Mouse (Mus musculus) midbrain, embryonic 11.5 days (tissue): ENCODE data around the gene Prkce. TPM values are rescaled to one million over a fixed set of nuclear protein-coding genes. Genes with fewer than 3 reads are reported as not detected.

Source experiments
- ATAC-seq: fragments of 200-750 bp; cut with Nextera tagmentation; 2 replicates; pipeline ENCODE4 v1.8.0; 2017; ENCODE audit warnings: moderate TSS enrichment, moderate library complexity; ENCODE audit not compliant: low FRiP score
- DNase-seq: peaks from one replicate; pipeline ENCODE4 v3.0.0; 2015; ENCODE audit warnings: low spot score; ENCODE audit errors: missing footprints
- H3K27ac ChIP-seq: fragments of 300-500 bp; sonication (generic); 2 replicates; pipeline ENCODE4 v1.5.1; 2014; ENCODE audit warnings: low read depth, low read length
- H3K27me3 ChIP-seq: fragments of 300-500 bp; sonication (generic); 2 replicates; pipeline ENCODE4 v1.6.1; 2014; ENCODE audit warnings: mild to moderate bottlenecking, low read length, moderate library complexity, mixed read lengths; ENCODE audit not compliant: control insufficient read depth, insufficient read depth
- H3K36me3 ChIP-seq: fragments of 300-500 bp; sonication (generic); 2 replicates; pipeline ENCODE4 v1.6.1; 2014; ENCODE audit warnings: mild to moderate bottlenecking, low read length, moderate library complexity, mixed read lengths; ENCODE audit not compliant: control insufficient read depth, insufficient read depth
- H3K4me1 ChIP-seq: fragments of 300-500 bp; sonication (generic); 2 replicates; pipeline ENCODE4 v1.6.1; 2014; ENCODE audit warnings: low read length; ENCODE audit not compliant: control insufficient read depth, insufficient read depth
- H3K4me2 ChIP-seq: fragments of 300-500 bp; sonication (generic); 2 replicates; pipeline ENCODE4 v1.6.1; 2014; ENCODE audit warnings: mild to moderate bottlenecking, moderate library complexity
- H3K4me3 ChIP-seq: fragments of 300-500 bp; sonication (generic); 2 replicates; pipeline ENCODE4 v1.5.1; 2014; ENCODE audit warnings: low read depth, low read length
- H3K9ac ChIP-seq: fragments of 300-500 bp; sonication (generic); 2 replicates; pipeline ENCODE4 v1.6.1; 2014; ENCODE audit warnings: low read length
- H3K9me3 ChIP-seq: fragments of 300-500 bp; sonication (generic); 2 replicates; pipeline ENCODE4 v1.6.1; 2016; ENCODE audit warnings: low read length; ENCODE audit not compliant: control insufficient read depth
- WGBS: fragments of 180-500 bp; shearing (Covaris S2); extraction: QIAGEN DNeasy Blood & Tissue Kit; methylation state at CpG from one replicate; pipeline ENCODE4 v1.1.7; 2014; 5-methylcytosine and 5-hydroxymethylcytosine counted together
- polyA plus RNA-seq: library from polyadenylated mRNA; unstranded; fragments of >200 nt; fragmentation: Nextera tagmentation; extraction: Ambion mirVana; gene quantifications from 2 replicates; pipeline ENCODE4 v1.2.1, GENCODE M21; 2014

The Prkce gene
- polyA plus RNA-seq, 1 experiment from 2014 or later: 3.5 TPM

- no peak for DNase-seq
- Histone ChIP-seq H3K9me3 (no peaks in the 10 kb centered on the region), H3K27me3 (no peaks in the 10 kb centered on the region), H3K4me3 (no peak overlapping the region), H3K36me3 (no peaks in the 10 kb centered on the region), H3K27ac (no peak overlapping the region), H3K4me1 (no peaks in the 10 kb centered on the region), H3K4me2 (no peak overlapping the region), H3K9ac (no peak overlapping the region)
- no peak for ATAC-seq
- WGBS: 85% methylated on average over 4 of the region's 4 CpGs
Observed at GRCm38 (mm10) chr17:86607981-86608380, 440.4 kb downstream of the Prkce start.

- Histone ChIP-seq H3K9ac (no peak overlapping the region), H3K9me3 (no peaks in the 10 kb centered on the region), H3K36me3 (no peaks in the 10 kb centered on the region), H3K4me3 (no peak overlapping the region), H3K27me3 (no peaks in the 10 kb centered on the region), H3K4me1 (no peaks in the 10 kb centered on the region), H3K4me2 (no peak overlapping the region), H3K27ac (no peak overlapping the region)
- ATAC-seq (no peak), DNase-seq (peak; percentile 57)
- 84% methylated on average over 8 of the region's 8 CpGs for WGBS
Observed at GRCm38 (mm10) chr17:86610271-86610969, 442.8 kb downstream of the Prkce start.

GRCm38 (mm10) chr17:86611772-86612171 lies 444.2 kb downstream of the Prkce start:
- 86% methylated on average over 5 of the region's 5 CpGs for WGBS
- H3K9me3 ChIP-seq: no peaks in the 10 kb centered on the region
- H3K4me1 ChIP-seq: no peaks in the 10 kb centered on the region
- no peak for ATAC-seq
- peak; percentile 45 for DNase-seq
- no peaks in the 10 kb centered on the region for H3K27me3 ChIP-seq
- H3K4me2 ChIP-seq: no peak overlapping the region
- H3K36me3 ChIP-seq: no peaks in the 10 kb centered on the region
- H3K27ac ChIP-seq: no peak overlapping the region
- no peak overlapping the region for H3K9ac ChIP-seq
- no peak overlapping the region for H3K4me3 ChIP-seq

- Histone ChIP-seq H3K27me3 (no peaks in the 10 kb centered on the region), H3K36me3 (no peaks in the 10 kb centered on the region), H3K4me3 (no peak overlapping the region), H3K9ac (no peak overlapping the region), H3K9me3 (no peaks in the 10 kb centered on the region), H3K4me2 (no peak overlapping the region), H3K4me1 (no peaks in the 10 kb centered on the region), H3K27ac (no peak overlapping the region)
- 91% methylated on average over 13 of the region's 13 CpGs for WGBS
- ATAC-seq (no peak), DNase-seq (peak; percentile 47)
Observed at GRCm38 (mm10) chr17:86615592-86616291, 448.2 kb downstream of the Prkce start.

GRCm38 (mm10) chr17:86617570-86618237 lies 450.1 kb downstream of the Prkce start:
- no peaks in the 10 kb centered on the region for H3K36me3 ChIP-seq
- DNase-seq (peak; percentile 47), ATAC-seq (no peak)
- H3K9ac ChIP-seq: no peak overlapping the region
- WGBS: 79% methylated on average over 3 of the region's 3 CpGs
- H3K4me3 ChIP-seq: no peak overlapping the region
- H3K27me3 ChIP-seq: no peaks in the 10 kb centered on the region
- H3K4me1 ChIP-seq: no peaks in the 10 kb centered on the region
- H3K9me3 ChIP-seq: no peaks in the 10 kb centered on the region
- no peak overlapping the region for H3K4me2 ChIP-seq
- H3K27ac ChIP-seq: no peak overlapping the region

GRCm38 (mm10) chr17:86618431-86618861 lies 450.9 kb downstream of the Prkce start:
- Histone ChIP-seq H3K9ac (no peak overlapping the region), H3K27me3 (no peaks in the 10 kb centered on the region), H3K4me1 (no peaks in the 10 kb centered on the region), H3K36me3 (no peaks in the 10 kb centered on the region), H3K4me2 (no peak overlapping the region), H3K27ac (no peak overlapping the region), H3K9me3 (no peaks in the 10 kb centered on the region), H3K4me3 (no peak overlapping the region)
- peak; percentile 73 for DNase-seq
- 80% methylated on average over 4 of the region's 4 CpGs for WGBS
- ATAC-seq: no peak

GRCm38 (mm10) chr17:86622862-86623261 lies 455.3 kb downstream of the Prkce start:
- no peak overlapping the region for H3K4me3 ChIP-seq
- no peaks in the 10 kb centered on the region for H3K4me1 ChIP-seq
- H3K36me3 ChIP-seq: no peaks in the 10 kb centered on the region
- H3K9ac ChIP-seq: no peak overlapping the region
- peak; percentile 12 for DNase-seq
- no peak for ATAC-seq
- H3K9me3 ChIP-seq: no peaks in the 10 kb centered on the region
- H3K27ac ChIP-seq: no peak overlapping the region
- no peaks in the 10 kb centered on the region for H3K27me3 ChIP-seq
- no peak overlapping the region for H3K4me2 ChIP-seq
- WGBS: 50% methylated on average over 3 of the region's 3 CpGs

GRCm38 (mm10) chr17:86626523-86626922 lies 458.9 kb downstream of the Prkce start:
- Histone ChIP-seq H3K27me3 (no peaks in the 10 kb centered on the region), H3K9ac (no peak overlapping the region), H3K4me3 (no peak overlapping the region), H3K9me3 (no peaks in the 10 kb centered on the region), H3K36me3 (no peaks in the 10 kb centered on the region), H3K27ac (no peak overlapping the region), H3K4me2 (no peak overlapping the region), H3K4me1 (no peaks in the 10 kb centered on the region)
- DNase-seq: peak; percentile 77
- ATAC-seq: no peak
- WGBS: 86% methylated on average over 6 of the region's 6 CpGs

- H3K9ac ChIP-seq: no peak overlapping the region
- H3K9me3 ChIP-seq: no peaks in the 10 kb centered on the region
- no peaks in the 10 kb centered on the region for H3K27me3 ChIP-seq
- 84% methylated on average over 4 of the region's 4 CpGs for WGBS
- H3K4me1 ChIP-seq: no peaks in the 10 kb centered on the region
- ATAC-seq (no peak), DNase-seq (no peak)
- H3K27ac ChIP-seq: no peak overlapping the region
- H3K36me3 ChIP-seq: no peaks in the 10 kb centered on the region
- H3K4me3 ChIP-seq: no peak overlapping the region
- no peak overlapping the region for H3K4me2 ChIP-seq
Observed at GRCm38 (mm10) chr17:86633131-86633530, 465.5 kb downstream of the Prkce start.
